Mouse (Mus musculus): ENCODE data around the gene Filip1l. TPM values are rescaled to one million over a fixed set of nuclear protein-coding genes. Genes with fewer than 3 reads are reported as not detected.

The Filip1l gene
- polyA plus RNA-seq, 1 experiment from 2014 or later, result 9.4 TPM

GRCm38 (mm10) chr16:57566215-57566614, 213.3 kb downstream of the Filip1l start:
- no peaks in the 10 kb centered on the region for H3K36me3 ChIP-seq (ENCODE audit: control insufficient read depth, insufficient read depth, low read length)
- H3K27ac ChIP-seq (ENCODE audit: low read depth, low read length), result no peak overlapping the region
- ATAC-seq (replicated peaks; ENCODE audit: low FRiP score), result no peak
- no peak overlapping the region for H3K4me3 ChIP-seq (ENCODE audit: low read depth, low read length)
- H3K4me2 ChIP-seq, result no peak overlapping the region
- 74% methylated on average over 3 of the region's 3 CpGs for WGBS
- H3K4me1 ChIP-seq (replicated peaks; ENCODE audit: control insufficient read depth, insufficient read depth, low read length), result no peaks in the 10 kb centered on the region
- no peaks in the 10 kb centered on the region for H3K27me3 ChIP-seq (replicated peaks; ENCODE audit: control insufficient read depth, insufficient read depth, low read length)
- no peaks in the 10 kb centered on the region for H3K9me3 ChIP-seq (ENCODE audit: control insufficient read depth, low read length)
- no peak for DNase-seq (ENCODE audit: low spot score)
- H3K9ac ChIP-seq (ENCODE audit: low read depth, low read length), result no peak overlapping the region

DNA sequence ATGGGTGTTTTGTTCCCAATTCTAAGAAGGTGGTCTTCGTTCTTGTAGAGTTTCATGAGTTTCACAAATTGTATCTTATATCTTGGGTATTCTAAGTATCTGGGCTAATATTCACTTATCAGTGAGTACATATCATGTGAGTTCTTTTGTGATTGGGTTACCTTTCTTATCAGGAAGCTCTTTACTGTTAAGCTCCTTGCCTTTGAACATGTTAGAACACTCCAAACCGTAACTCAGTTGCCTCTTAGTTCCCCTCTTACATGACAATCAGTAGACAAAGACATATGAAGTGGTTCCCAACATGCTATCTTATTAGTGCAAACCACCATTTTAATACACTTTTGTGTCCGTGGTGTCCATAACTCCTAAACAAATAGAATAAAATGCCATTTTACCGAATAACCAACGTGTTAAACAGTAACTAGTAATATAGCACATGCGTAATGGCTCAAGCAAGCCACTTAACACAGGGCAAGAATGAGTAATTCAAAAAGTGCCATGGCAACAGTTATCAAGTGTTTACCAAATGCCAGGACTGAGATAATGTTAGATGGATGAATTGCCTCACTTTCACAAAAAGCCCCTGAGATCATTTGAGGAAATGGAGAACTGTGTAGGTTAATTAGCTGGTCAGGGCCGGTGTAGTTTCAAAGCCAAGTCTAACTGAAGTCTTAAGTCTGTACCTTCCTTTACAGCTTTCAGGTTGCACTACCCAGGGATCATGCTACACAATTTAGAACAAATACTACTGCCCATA, 215.9 kb downstream of the Filip1l start:
- H3K27ac ChIP-seq (ENCODE audit: low read depth, low read length), result no peak overlapping the region

GRCm38 (mm10) chr16:57570789-57571311, 218.0 kb downstream of the Filip1l start:
- Histone ChIP-seq H3K27ac (ENCODE audit: low read depth, low read length) (no peak overlapping the region), H3K4me1 (replicated peaks; ENCODE audit: control insufficient read depth, insufficient read depth, low read length) (no peaks in the 10 kb centered on the region), H3K9ac (ENCODE audit: low read depth, low read length) (no peak overlapping the region), H3K9me3 (ENCODE audit: control insufficient read depth, low read length) (no peaks in the 10 kb centered on the region), H3K4me3 (ENCODE audit: low read depth, low read length) (no peak overlapping the region), H3K4me2 (no peak overlapping the region), H3K27me3 (replicated peaks; ENCODE audit: control insufficient read depth, insufficient read depth, low read length) (no peaks in the 10 kb centered on the region), H3K36me3 (ENCODE audit: control insufficient read depth, insufficient read depth, low read length) (peaks cover 3% of the 10 kb centered on the region; the same call in 1 of the 2 replicates)
- 90% methylated on average over 5 of the region's 5 CpGs for WGBS
- ATAC-seq (replicated peaks; ENCODE audit: low FRiP score), result no peak
- DNase-seq (ENCODE audit: low spot score), result no peak

More for the DNA sequence above, 215.9 kb downstream of the Filip1l start:
- no peaks in the 10 kb centered on the region for H3K27me3 ChIP-seq (replicated peaks; ENCODE audit: control insufficient read depth, insufficient read depth, low read length)
- peaks cover 3% of the 10 kb centered on the region; the same call in 1 of the 2 replicates for H3K36me3 ChIP-seq (ENCODE audit: control insufficient read depth, insufficient read depth, low read length)
- DNase-seq (ENCODE audit: low spot score) (no peak), ATAC-seq (replicated peaks; ENCODE audit: low FRiP score) (no peak)
- 79% methylated on average over 7 of the region's 7 CpGs for WGBS
- H3K9ac ChIP-seq (ENCODE audit: low read depth, low read length), result no peak overlapping the region
- no peak overlapping the region for H3K4me2 ChIP-seq
- H3K4me1 ChIP-seq (replicated peaks; ENCODE audit: control insufficient read depth, insufficient read depth, low read length), result no peaks in the 10 kb centered on the region
- H3K4me3 ChIP-seq (ENCODE audit: low read depth, low read length), result no peak overlapping the region
- H3K9me3 ChIP-seq (ENCODE audit: control insufficient read depth, low read length), result no peaks in the 10 kb centered on the region

GRCm38 (mm10) chr16:57573831-57574230, 220.9 kb downstream of the Filip1l start:
- no peaks in the 10 kb centered on the region for H3K27me3 ChIP-seq (replicated peaks; ENCODE audit: control insufficient read depth, insufficient read depth, low read length)
- H3K9me3 ChIP-seq (ENCODE audit: control insufficient read depth, low read length), result no peaks in the 10 kb centered on the region
- no peaks in the 10 kb centered on the region for H3K4me1 ChIP-seq (replicated peaks; ENCODE audit: control insufficient read depth, insufficient read depth, low read length)
- H3K9ac ChIP-seq (ENCODE audit: low read depth, low read length), result no peak overlapping the region
- H3K36me3 ChIP-seq (ENCODE audit: control insufficient read depth, insufficient read depth, low read length), result peaks cover 3% of the 10 kb centered on the region; the same call in 1 of the 2 replicates
- ATAC-seq (replicated peaks; ENCODE audit: low FRiP score) (no peak), DNase-seq (ENCODE audit: low spot score) (no peak)
- H3K4me3 ChIP-seq (ENCODE audit: low read depth, low read length), result no peak overlapping the region
- no peak overlapping the region for H3K27ac ChIP-seq (ENCODE audit: low read depth, low read length)
- WGBS, result 79% methylated on average over 1 of the region's 1 CpGs
- H3K4me2 ChIP-seq, result no peak overlapping the region

GRCm38 (mm10) chr16:57575764-57576388, 223.0 kb downstream of the Filip1l start:
- Histone ChIP-seq H3K9me3 (ENCODE audit: control insufficient read depth, low read length) (no peaks in the 10 kb centered on the region), H3K36me3 (ENCODE audit: control insufficient read depth, insufficient read depth, low read length) (peaks cover 3% of the 10 kb centered on the region; the same call in 1 of the 2 replicates), H3K9ac (ENCODE audit: low read depth, low read length) (no peak overlapping the region), H3K4me1 (replicated peaks; ENCODE audit: control insufficient read depth, insufficient read depth, low read length) (no peaks in the 10 kb centered on the region), H3K4me3 (ENCODE audit: low read depth, low read length) (no peak overlapping the region), H3K27me3 (replicated peaks; ENCODE audit: control insufficient read depth, insufficient read depth, low read length) (no peaks in the 10 kb centered on the region), H3K27ac (ENCODE audit: low read depth, low read length) (no peak overlapping the region), H3K4me2 (no peak overlapping the region)
- ATAC-seq (replicated peaks; ENCODE audit: low FRiP score) (no peak), DNase-seq (ENCODE audit: low spot score) (no peak)
- WGBS, result 85% methylated on average over 1 of the region's 1 CpGs

GRCm38 (mm10) chr16:57577519-57577918, 224.6 kb downstream of the Filip1l start:
- Histone ChIP-seq H3K27ac (ENCODE audit: low read depth, low read length) (no peak overlapping the region), H3K4me1 (replicated peaks; ENCODE audit: control insufficient read depth, insufficient read depth, low read length) (no peaks in the 10 kb centered on the region), H3K4me2 (no peak overlapping the region), H3K27me3 (replicated peaks; ENCODE audit: control insufficient read depth, insufficient read depth, low read length) (no peaks in the 10 kb centered on the region), H3K9ac (ENCODE audit: low read depth, low read length) (no peak overlapping the region), H3K36me3 (ENCODE audit: control insufficient read depth, insufficient read depth, low read length) (no peaks in the 10 kb centered on the region), H3K9me3 (ENCODE audit: control insufficient read depth, low read length) (no peaks in the 10 kb centered on the region), H3K4me3 (ENCODE audit: low read depth, low read length) (no peak overlapping the region)
- WGBS, result 87% methylated on average over 1 of the region's 1 CpGs
- ATAC-seq (replicated peaks; ENCODE audit: low FRiP score), result no peak
- DNase-seq (ENCODE audit: low spot score), result no peak

DNA sequence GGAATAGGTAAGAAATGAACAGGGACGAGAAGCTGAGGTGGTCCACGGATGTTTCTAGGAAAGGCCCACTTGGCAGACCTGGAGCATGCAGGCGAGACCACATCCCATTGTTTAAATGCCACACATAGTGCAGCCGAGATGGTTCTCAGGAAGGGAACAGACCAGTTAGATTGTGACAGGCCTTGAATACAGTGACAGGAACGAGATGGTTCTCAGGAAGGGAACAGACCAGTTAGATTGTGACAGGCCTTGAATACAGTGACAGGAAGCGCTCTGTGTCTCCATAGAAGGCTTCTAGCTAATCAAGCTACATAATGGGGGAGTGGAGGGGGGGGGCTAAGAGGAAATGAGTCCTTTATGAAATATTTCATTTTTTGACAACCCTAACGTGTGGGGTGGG, 227.1 kb downstream of the Filip1l start:
- no peaks in the 10 kb centered on the region for H3K36me3 ChIP-seq (ENCODE audit: control insufficient read depth, insufficient read depth, low read length)
- no peak overlapping the region for H3K27ac ChIP-seq (ENCODE audit: low read depth, low read length)
- WGBS, result 60% methylated on average over 7 of the region's 7 CpGs
- no peak overlapping the region for H3K4me2 ChIP-seq
- DNase-seq (ENCODE audit: low spot score) (no peak), ATAC-seq (replicated peaks; ENCODE audit: low FRiP score) (peak; percentile 54; the same call in 1 of the 2 replicates)
- no peaks in the 10 kb centered on the region for H3K27me3 ChIP-seq (replicated peaks; ENCODE audit: control insufficient read depth, insufficient read depth, low read length)
- no peak overlapping the region for H3K4me3 ChIP-seq (ENCODE audit: low read depth, low read length)
- H3K9me3 ChIP-seq (ENCODE audit: control insufficient read depth, low read length), result no peaks in the 10 kb centered on the region
- no peaks in the 10 kb centered on the region for H3K4me1 ChIP-seq (replicated peaks; ENCODE audit: control insufficient read depth, insufficient read depth, low read length)
- H3K9ac ChIP-seq (ENCODE audit: low read depth, low read length), result no peak overlapping the region

- no peak for ATAC-seq (replicated peaks; ENCODE audit: low FRiP score)
These were observed 229.1 kb downstream of the Filip1l start for GRCm38 (mm10) chr16:57582008-57582407.

More at GRCm38 (mm10) chr16:57582008-57582407, 229.1 kb downstream of the Filip1l start:
- no peak for DNase-seq (ENCODE audit: low spot score)
- Histone ChIP-seq H3K4me2 (no peak overlapping the region), H3K9ac (ENCODE audit: low read depth, low read length) (no peak overlapping the region), H3K9me3 (ENCODE audit: control insufficient read depth, low read length) (no peaks in the 10 kb centered on the region), H3K27ac (ENCODE audit: low read depth, low read length) (no peak overlapping the region), H3K36me3 (ENCODE audit: control insufficient read depth, insufficient read depth, low read length) (no peaks in the 10 kb centered on the region), H3K4me1 (replicated peaks; ENCODE audit: control insufficient read depth, insufficient read depth, low read length) (no peaks in the 10 kb centered on the region), H3K4me3 (ENCODE audit: low read depth, low read length) (no peak overlapping the region), H3K27me3 (replicated peaks; ENCODE audit: control insufficient read depth, insufficient read depth, low read length) (no peaks in the 10 kb centered on the region)
- 50% methylated on average over 2 of the region's 2 CpGs for WGBS
